Mouse (Mus musculus) thymus, adult 2 months (tissue): Measurements from ENCODE around the gene Zbtb8a. TPM values are rescaled to one million over a fixed set of nuclear protein-coding genes. Genes with fewer than 3 reads are reported as not detected.
"Not testable (repeated sequence)": the region's sequence is repeated elsewhere in the genome, so short reads cannot be mapped to it uniquely, and the experiment has no call there.

ENCODE experiments used
- DNase-seq: peaks from one replicate; pipeline ENCODE4 v3.0.0; 2021
- H3K27ac ChIP-seq: fragments of 200-500 bp; 2 replicates; pipeline ENCODE4 v1.5.1; 2012; ENCODE audit warnings: low read length, control low read depth; ENCODE audit not compliant: control insufficient read depth, insufficient read depth
- H3K27me3 ChIP-seq: fragments of 200-500 bp; 2 replicates; pipeline ENCODE4 v1.6.1; 2012; ENCODE audit warnings: mild to moderate bottlenecking, low read length, moderate library complexity, mixed read lengths; ENCODE audit not compliant: control insufficient read depth, insufficient read depth
- H3K36me3 ChIP-seq: fragments of 200-500 bp; 2 replicates; pipeline ENCODE4 v1.6.1; 2012; ENCODE audit warnings: mild to moderate bottlenecking, low read length, moderate library complexity; ENCODE audit not compliant: control insufficient read depth, insufficient read depth
- H3K4me1 ChIP-seq: fragments of 200-500 bp; replicated peaks from 2 replicates; pipeline ENCODE4 v1.6.1; 2012; ENCODE audit warnings: low read length; ENCODE audit not compliant: control insufficient read depth, insufficient read depth
- H3K4me3 ChIP-seq: fragments of 200-500 bp; 2 replicates; pipeline ENCODE4 v1.5.1; 2012; ENCODE audit warnings: mild to moderate bottlenecking, low read length, control low read depth, moderate library complexity; ENCODE audit not compliant: control insufficient read depth, insufficient read depth
- CTCF ChIP-seq: fragments of 200-500 bp; IDR thresholded peaks from 2 replicates; pipeline ENCODE4 v1.5.1; 2012; ENCODE audit warnings: mild to moderate bottlenecking, control low read depth, low read length, moderate library complexity, borderline replicate concordance; ENCODE audit not compliant: control insufficient read depth, poor library complexity, insufficient read depth; ENCODE audit errors: extremely low read depth
- POLR2A ChIP-seq: fragments of 200-500 bp; IDR thresholded peaks from 2 replicates; pipeline ENCODE4 v1.6.1; 2012; ENCODE audit warnings: mild to moderate bottlenecking, low read length, control low read depth, moderate library complexity; ENCODE audit not compliant: control insufficient read depth, poor library complexity, insufficient read depth; ENCODE audit errors: extremely low read depth
- WGBS: fragments of 180-500 bp; shearing (Covaris S2); methylation state at CpG from one replicate; pipeline ENCODE4 v1.1.7; 2018; 5-methylcytosine and 5-hydroxymethylcytosine counted together
- polyA plus RNA-seq: library from polyadenylated mRNA; depleted of rRNA; stranded (reverse); fragments of >200 nt; gene quantifications from 2 replicates; pipeline ENCODE4 v1.2.3, GENCODE M21; 2012; rRNA removed

Gene Zbtb8a
- 3.3 and 3.6 TPM in 2 replicates for polyA plus RNA-seq

- no peak for TF ChIP-seq CTCF
- peak; percentile 38 for TF ChIP-seq POLR2A
- H3K4me1 ChIP-seq, result peaks cover 10% of the 10 kb centered on the region
- 3% methylated on average over 65 of the region's 65 CpGs for WGBS
- H3K27me3 ChIP-seq, result no peaks in the 10 kb centered on the region
- H3K36me3 ChIP-seq, result no peaks in the 10 kb centered on the region
- H3K27ac ChIP-seq, result no peak within 1 kb of the TSS
- peak within 1 kb of the TSS; percentile 99 for H3K4me3 ChIP-seq
- peak; percentile 42 for DNase-seq
Measured at GRCm38 (mm10) chr4:129377601-129378390, at the start of gene Zbtb8a. Gene Zbtb8a (minus strand): TSS chr4:129378116.

- Histone ChIP-seq H3K4me3 (no peak overlapping the region), H3K27me3 (no peaks in the 10 kb centered on the region), H3K36me3 (no peaks in the 10 kb centered on the region), H3K27ac (no peak overlapping the region), H3K4me1 (no peaks in the 10 kb centered on the region)
- WGBS, result 91% methylated on average over 5 of the region's 5 CpGs
- DNase-seq, result no peak
- TF ChIP-seq CTCF, result no peak
- TF ChIP-seq POLR2A, result no peak
Measured at GRCm38 (mm10) chr4:129418321-129418720, 40.4 kb upstream of the Zbtb8a start.

- Histone ChIP-seq H3K27me3 (no peaks in the 10 kb centered on the region), H3K27ac (no peak overlapping the region), H3K4me1 (no peaks in the 10 kb centered on the region), H3K4me3 (no peak overlapping the region), H3K36me3 (no peaks in the 10 kb centered on the region)
- no peak for TF ChIP-seq POLR2A
- no peak for TF ChIP-seq CTCF
- 91% methylated on average over 5 of the region's 5 CpGs for WGBS
- no peak for DNase-seq
Measured at GRCm38 (mm10) chr4:129416478-129416877, 38.6 kb upstream of the Zbtb8a start.

- no peak for DNase-seq
- 95% methylated on average over 5 of the region's 5 CpGs for WGBS
- H3K36me3 ChIP-seq, result no peaks in the 10 kb centered on the region
- H3K4me3 ChIP-seq, result no peak overlapping the region
- H3K27ac ChIP-seq, result no peak overlapping the region
- H3K27me3 ChIP-seq, result no peaks in the 10 kb centered on the region
- TF ChIP-seq CTCF, result no peak
- no peak for TF ChIP-seq POLR2A
- no peaks in the 10 kb centered on the region for H3K4me1 ChIP-seq
Measured at GRCm38 (mm10) chr4:129415892-129416291, 38.0 kb upstream of the Zbtb8a start.

GRCm38 (mm10) chr4:129410991-129411390 lies 33.1 kb upstream of the Zbtb8a start:
- no peak overlapping the region for H3K27ac ChIP-seq
- TF ChIP-seq POLR2A, result no peak
- no peak for TF ChIP-seq CTCF
- H3K36me3 ChIP-seq, result no peaks in the 10 kb centered on the region
- H3K27me3 ChIP-seq, result no peaks in the 10 kb centered on the region
- H3K4me1 ChIP-seq, result no peaks in the 10 kb centered on the region
- no peak overlapping the region for H3K4me3 ChIP-seq
- DNase-seq, result no peak

GRCm38 (mm10) chr4:129410532-129410931 lies 32.6 kb upstream of the Zbtb8a start:
- 95% methylated on average over 3 of the region's 3 CpGs for WGBS
- not testable (repeated sequence) for H3K27me3 ChIP-seq, H3K36me3 ChIP-seq, H3K27ac ChIP-seq, H3K4me3 ChIP-seq, H3K4me1 ChIP-seq, DNase-seq

GRCm38 (mm10) chr4:129406447-129406846 lies 28.5 kb upstream of the Zbtb8a start:
- no peaks in the 10 kb centered on the region for H3K36me3 ChIP-seq
- WGBS, result 4% methylated on average over 25 of the region's 25 CpGs
- DNase-seq, result peak; percentile 49
- no peaks in the 10 kb centered on the region for H3K27me3 ChIP-seq
- H3K27ac ChIP-seq, result no peak overlapping the region
- H3K4me1 ChIP-seq, result no peaks in the 10 kb centered on the region
- H3K4me3 ChIP-seq, result peak overlapping the region; percentile 56
- TF ChIP-seq CTCF (peak; percentile 50; the same call in 1 of the 2 replicates), POLR2A (no peak)
